Comparison of ENCODE assay signal across 8 mouse cellular contexts in the genomic region with DNA sequence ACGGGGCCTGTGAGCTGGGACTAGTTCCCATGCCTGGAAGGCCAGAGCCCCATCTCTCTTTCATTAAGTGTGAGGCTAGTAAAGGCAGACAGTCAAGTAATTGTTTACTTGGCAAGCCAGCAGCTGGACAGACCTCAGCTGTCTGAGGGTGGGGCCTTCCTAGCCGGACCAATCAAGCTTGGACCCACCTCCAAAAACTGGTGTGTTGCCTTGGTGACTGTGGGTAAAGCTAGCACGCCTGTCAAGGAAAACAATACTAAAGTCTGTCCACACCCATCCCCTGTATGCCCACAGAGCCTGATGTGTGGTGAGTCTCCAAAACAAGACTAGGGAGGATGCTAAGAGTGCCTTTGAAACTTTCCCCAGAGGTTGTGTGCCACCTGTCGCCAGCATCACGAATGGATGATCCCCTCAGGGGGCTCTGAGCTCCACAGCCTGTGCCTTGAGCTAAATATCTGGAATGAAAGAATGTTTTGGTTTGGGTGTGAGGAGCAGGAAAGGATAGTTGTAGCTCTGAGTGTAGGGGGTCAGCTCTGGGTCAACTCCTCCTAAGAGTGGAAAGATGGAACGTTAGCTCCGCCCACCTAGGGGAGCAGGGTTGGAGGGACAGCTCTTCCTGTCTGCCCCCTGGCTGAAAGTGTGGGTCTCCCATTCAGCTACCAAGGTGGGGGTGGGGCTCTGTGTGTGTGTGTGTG. TPM values are rescaled to one million over a fixed set of nuclear protein-coding genes. Genes with fewer than 3 reads are reported as not detected.
DNase-seq lines count a peak whose midpoint lies in the region; ATAC-seq and TF ChIP-seq lines count a peak whose summit lies in the region.

No protein-coding gene starts in this region.

- no peaks in the 10 kb centered on the region for H3K27me3 ChIP-seq in lung, embryonic 14.5 days (ENCODE audit: insufficient read depth, low read length)

- TF ChIP-seq CTCF in brain, embryonic 14.5 days (IDR thresholded peaks at IDR 0.05; ENCODE audit: borderline replicate concordance, extremely low read depth, insufficient read depth, insufficient read length) = no peak
- peak; percentile 30; the same call in 1 of the 2 replicates for TF ChIP-seq CTCF in lung, embryonic 14.5 days (IDR thresholded peaks at IDR 0.05; ENCODE audit: low read depth)

- peak; percentile 87 for ATAC-seq in lung, embryonic 14.5 days (ENCODE audit: insufficient read depth)

- peak overlapping the region; percentile 93 for H3K27ac ChIP-seq in lung, embryonic 14.5 days (ENCODE audit: low read depth)

- H3K4me1 ChIP-seq in lung, embryonic 14.5 days (ENCODE audit: insufficient read depth) = peaks cover 34% of the 10 kb centered on the region

- 10% methylated on average over 7 of the region's 7 CpGs for WGBS in lung, embryonic 14.5 days

- H3K4me2 ChIP-seq in lung, embryonic 14.5 days = peak overlapping the region; percentile 50

- no peak for TF ChIP-seq POLR2A in brain, embryonic 14.5 days (IDR thresholded peaks at IDR 0.05; ENCODE audit: borderline replicate concordance, extremely low read depth, insufficient read depth, insufficient read length, poor library complexity, severe bottlenecking)

- no peaks in the 10 kb centered on the region for H3K36me3 ChIP-seq in lung, embryonic 14.5 days (ENCODE audit: insufficient read depth)

- no peak overlapping the region for H3K9ac ChIP-seq in lung, embryonic 14.5 days

- no peaks in the 10 kb centered on the region for H3K9me3 ChIP-seq in lung, embryonic 14.5 days (ENCODE audit: low read depth, low read length)

- no peak overlapping the region for H3K4me3 ChIP-seq in lung, embryonic 14.5 days (ENCODE audit: low read depth, low read length)

- peak; percentile 50 to 67 for DNase-seq in adrenal gland, adult (ENCODE audit: inconsistent age in 2 of 2, low spot score in 1 of 2)
- no peak for DNase-seq in adrenal gland, postnatal 25 days
- peak; percentile 54 for DNase-seq in brain, embryonic 14.5 days (ENCODE audit: low read depth)
- peak; percentile 85 to 95 for DNase-seq in heart, adult 18-20 months
- DNase-seq in kidney, adult 11 months = peak; percentile 68
- DNase-seq in lung, embryonic 14.5 days = peak; percentile 93
- DNase-seq in retina, postnatal 1 day = peak; percentile 83
- DNase-seq in layer of hippocampus, adult 9-10 months (ENCODE audit: low spot score) = no peak

RNA-seq across cellular contexts. Expression of a gene that starts 5.3 kb away (rescaled TPM):
- total RNA-seq in adrenal gland, postnatal 25 days (2021) = 6.3 and 11.3 TPM in 2 replicates
- 5.1 and 6.9 TPM in 2 replicates for polyA plus RNA-seq in brain, embryonic 14.5 days (2012; rRNA removed)
- 10 to 100 TPM; 11.3 to 13.3 TPM for total RNA-seq in heart, adult 18-20 months (2021)
- 4.3 and 6.7 TPM in 2 replicates for polyA plus RNA-seq in lung, embryonic 14.5 days (2014; fragmentation: Nextera tagmentation; extraction: Ambion mirVana)

RNA-seq across cellular contexts. Expression of a gene that starts 47.6 kb away (rescaled TPM):
- not detected in 2 replicates for total RNA-seq in adrenal gland, postnatal 25 days (2021)
- polyA plus RNA-seq in brain, embryonic 14.5 days (2012; rRNA removed) = 6.5 and 9.1 TPM in 2 replicates
- not detected for total RNA-seq in heart, adult 18-20 months (2021)
- 0.74 and 1.2 TPM in 2 replicates for polyA plus RNA-seq in lung, embryonic 14.5 days (2014; fragmentation: Nextera tagmentation; extraction: Ambion mirVana)

Comparison
In these comparisons a context has a peak if more than half of its experiments do, and no peak if none do; other contexts are left out.
1. DNase-seq: peak in adrenal gland, adult (2 of 2), brain, embryonic 14.5 days (single experiment), heart, adult 18-20 months (2 of 2), kidney, adult 11 months (single experiment), lung, embryonic 14.5 days (single experiment) and retina, postnatal 1 day (single experiment); none in adrenal gland, postnatal 25 days (single experiment) and layer of hippocampus, adult 9-10 months (single experiment).